Mouse (Mus musculus) adrenal gland, adult 8-10 months (tissue): ENCODE data around the gene Man1b1. TPM values are rescaled to one million over a fixed set of nuclear protein-coding genes. Genes with fewer than 3 reads are reported as not detected.
A peak's percentile ranks its signal among the peaks of the same experiment; 100 is the strongest.

ENCODE experiments used
- DNase-seq: peaks from one replicate; pipeline ENCODE4 v3.0.0; 2022
- total RNA-seq, 4 experiments: library from RNA; stranded (reverse); gene quantifications; 2 replicates each; pipeline ENCODE4 v1.2.4; 2022

Man1b1 gene
- 10 to 100 TPM; 66.5 to 71.9 (median 67.6) TPM for total RNA-seq

GRCm38 (mm10) chr2:25332286-25333160, at the start of gene Man1b1:
Gene Man1b1, plus strand, starts transcription at chr2:25332338.
- DNase-seq: peak; percentile 99

- DNase-seq: no peak
These were observed 46.6 kb upstream of the Man1b1 start for GRCm38 (mm10) chr2:25285551-25285950.

- DNase-seq: no peak
These were observed 45.8 kb upstream of the Man1b1 start for GRCm38 (mm10) chr2:25286314-25286713.

DNA sequence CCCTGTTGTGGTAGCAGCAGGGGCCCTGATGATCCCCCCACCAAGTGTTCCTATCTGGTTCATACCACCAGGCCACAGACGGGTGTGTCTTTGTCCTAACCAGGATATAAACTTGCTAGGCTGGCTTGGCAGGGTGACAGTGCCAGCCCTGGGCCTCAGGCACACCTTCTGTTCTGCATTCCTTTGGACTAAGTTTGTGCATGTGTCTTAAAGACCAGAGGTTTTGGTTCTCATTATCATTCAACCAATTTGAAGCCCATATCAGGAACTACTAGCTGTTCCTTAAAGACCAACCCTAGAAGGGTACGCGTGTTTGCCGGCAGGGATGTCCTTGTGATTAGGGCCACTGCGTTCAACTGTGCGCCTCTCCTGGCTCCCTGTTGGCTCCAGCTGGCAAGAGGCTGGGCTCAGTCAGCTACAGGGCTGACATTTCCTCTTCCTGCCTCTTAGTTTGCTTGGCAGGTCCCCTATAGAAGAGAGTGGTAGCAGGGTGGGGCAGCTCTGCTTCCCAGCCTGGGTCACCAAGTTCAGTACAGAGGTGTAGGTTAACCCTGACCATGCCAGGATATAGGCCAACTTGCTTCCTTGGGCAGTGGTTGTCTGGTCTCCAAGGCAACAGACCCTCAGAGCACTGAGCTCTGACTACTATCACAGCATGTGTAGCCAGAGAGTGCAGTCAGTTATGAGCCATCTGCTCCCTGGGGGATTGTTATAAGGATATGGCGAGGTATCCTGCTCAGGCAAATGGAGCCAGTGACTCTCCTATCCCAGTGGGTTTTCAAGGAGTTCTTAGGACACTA, 45.1 kb upstream of the Man1b1 start:
- no peak for DNase-seq

DNA sequence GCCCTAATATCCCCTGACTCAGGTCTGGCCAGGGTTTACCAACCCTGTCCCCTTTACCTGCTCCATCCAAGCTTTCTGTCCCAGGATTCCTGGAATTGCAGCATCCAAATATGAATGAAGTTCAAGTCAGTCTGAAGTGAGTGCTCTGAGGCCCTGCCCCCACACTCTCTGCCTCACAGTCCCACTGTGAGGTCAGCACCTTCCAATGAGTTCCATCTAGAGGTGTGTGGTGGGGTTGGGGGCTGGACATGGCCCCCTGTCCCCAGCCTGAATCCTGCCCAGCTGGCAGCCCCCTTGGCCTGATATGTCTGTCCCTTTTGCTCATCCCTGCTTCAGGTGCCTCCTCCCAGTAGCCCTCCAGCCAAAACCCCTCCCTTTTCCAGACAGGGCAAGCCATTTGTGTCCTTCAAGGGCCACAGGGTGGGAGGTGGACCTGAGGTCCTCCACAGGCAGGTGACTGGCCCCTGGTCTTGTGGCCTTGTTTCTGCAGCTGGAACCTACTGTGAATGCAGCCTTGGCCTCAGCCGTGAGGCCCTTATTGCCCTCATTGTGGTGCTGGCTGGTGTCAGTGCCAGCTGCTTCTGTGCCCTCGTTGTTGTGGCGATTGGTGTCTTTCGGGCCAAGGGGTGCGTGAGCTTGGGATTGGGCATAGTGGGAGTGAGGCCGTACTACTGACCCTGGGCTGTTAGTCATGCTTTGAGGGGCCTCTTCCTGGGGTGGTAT, 44.0 kb upstream of the Man1b1 start, which contains the start of gene Tmem210:
Tmem210 (plus strand) TSS at position 219 of the 723 bp plus-strand sequence.
- no peak for DNase-seq

DNA sequence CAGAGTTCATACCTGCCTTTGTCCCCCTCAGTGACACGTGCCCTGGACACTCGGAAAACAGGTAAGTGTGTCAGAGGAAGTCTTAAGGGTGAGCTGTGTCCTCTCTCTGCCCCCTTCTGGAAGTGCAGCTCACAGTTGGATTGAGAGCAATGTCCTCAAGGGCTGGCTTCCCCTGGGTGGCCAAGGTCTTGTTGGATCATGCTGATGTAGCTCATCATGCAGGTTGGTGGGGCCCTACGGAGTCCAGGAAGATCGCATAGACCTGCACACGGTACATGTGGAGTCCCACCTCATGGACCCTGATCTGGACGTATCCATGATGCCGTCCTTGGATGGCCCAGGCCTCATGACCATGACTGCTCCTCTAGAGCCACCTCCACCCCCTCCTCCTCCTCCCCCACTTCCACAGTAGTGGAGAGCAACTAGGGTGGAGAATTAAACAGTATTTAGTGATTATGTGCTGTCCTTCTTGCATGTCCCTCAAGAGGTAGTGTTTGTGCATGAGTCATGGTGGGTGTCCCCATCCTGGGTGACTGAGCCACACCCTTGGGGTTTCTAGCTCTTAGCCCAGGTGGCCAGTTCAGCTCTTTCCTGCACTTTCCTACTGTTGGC, 43.3 kb upstream of the Man1b1 start:
- DNase-seq: no peak

DNA sequence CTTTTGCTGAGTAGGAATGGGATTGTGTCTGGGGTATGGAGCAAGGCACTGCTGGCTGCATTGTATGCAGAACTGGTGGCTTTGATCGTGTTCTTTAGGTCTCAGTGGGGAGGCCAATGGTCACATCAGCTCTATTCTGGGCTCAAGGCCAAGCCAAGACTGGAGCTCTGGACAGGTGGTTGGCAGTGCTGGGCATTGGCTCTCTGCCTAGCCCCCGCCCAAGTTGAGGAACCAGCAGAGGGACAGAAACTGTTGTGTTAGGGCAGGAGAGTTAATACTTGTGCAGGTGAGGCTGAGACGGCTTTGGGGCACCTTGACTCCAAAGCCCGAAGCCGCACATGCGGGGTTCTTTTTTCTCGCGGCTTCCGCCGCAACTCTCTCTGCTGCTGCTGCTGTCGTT, 42.5 kb upstream of the Man1b1 start, which contains the start of gene Lrrc26:
Lrrc26 (plus strand) TSS at position 265 of the 400 bp plus-strand sequence.
- DNase-seq: no peak

- DNase-seq: no peak
These were observed 41.9 kb upstream of the Man1b1 start for GRCm38 (mm10) chr2:25290101-25290815.

GRCm38 (mm10) chr2:25290816-25291130, 41.4 kb upstream of the Man1b1 start:
- DNase-seq: no peak

- DNase-seq: no peak
These were observed 40.7 kb upstream of the Man1b1 start for GRCm38 (mm10) chr2:25291184-25292053.

GRCm38 (mm10) chr2:25292054-25292544, 40.0 kb upstream of the Man1b1 start:
- no peak for DNase-seq

GRCm38 (mm10) chr2:25292856-25293255, 39.3 kb upstream of the Man1b1 start:
- no peak for DNase-seq

GRCm38 (mm10) chr2:25293706-25294105, 38.4 kb upstream of the Man1b1 start:
- DNase-seq: no peak

DNA sequence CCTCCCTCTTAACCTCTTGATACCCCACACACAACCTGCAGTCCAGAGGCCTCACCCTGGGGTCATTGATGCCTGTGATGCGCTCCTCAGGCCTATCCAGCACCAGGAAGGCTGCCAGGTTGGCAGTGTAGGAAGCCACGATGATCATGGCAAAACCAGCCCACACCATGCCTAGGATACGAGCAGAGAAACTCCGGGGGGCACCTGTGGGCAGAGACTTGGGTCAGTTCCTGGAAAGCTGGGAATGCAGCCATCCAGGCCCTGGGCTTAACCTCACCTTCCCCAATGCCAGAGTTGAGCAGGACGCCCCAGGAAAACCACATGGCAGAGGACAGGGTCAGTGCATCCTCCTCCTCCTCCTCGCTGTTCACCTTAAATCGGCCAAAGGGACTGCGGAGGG, 35.0 kb upstream of the Man1b1 start:
- DNase-seq: no peak

DNA sequence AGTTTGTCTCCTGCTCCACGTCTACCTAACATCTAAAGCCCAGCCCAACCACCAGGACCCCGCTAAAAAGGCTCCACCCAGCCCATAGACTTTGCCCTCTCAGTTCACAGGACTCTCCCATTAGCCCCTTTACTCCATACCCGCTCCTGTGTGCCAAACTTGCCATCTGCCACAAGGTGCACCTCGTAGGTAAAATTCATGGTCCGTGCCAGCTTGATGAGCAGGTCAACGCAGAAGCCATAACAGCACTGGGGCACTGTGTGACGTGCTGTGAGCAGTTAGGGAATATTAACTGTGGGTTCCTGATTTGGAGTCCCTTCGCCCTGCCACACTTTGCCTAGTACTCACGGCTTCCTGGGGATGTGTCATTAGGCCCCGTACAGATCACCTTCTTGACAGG, 34.1 kb upstream of the Man1b1 start:
- no peak for DNase-seq

DNA sequence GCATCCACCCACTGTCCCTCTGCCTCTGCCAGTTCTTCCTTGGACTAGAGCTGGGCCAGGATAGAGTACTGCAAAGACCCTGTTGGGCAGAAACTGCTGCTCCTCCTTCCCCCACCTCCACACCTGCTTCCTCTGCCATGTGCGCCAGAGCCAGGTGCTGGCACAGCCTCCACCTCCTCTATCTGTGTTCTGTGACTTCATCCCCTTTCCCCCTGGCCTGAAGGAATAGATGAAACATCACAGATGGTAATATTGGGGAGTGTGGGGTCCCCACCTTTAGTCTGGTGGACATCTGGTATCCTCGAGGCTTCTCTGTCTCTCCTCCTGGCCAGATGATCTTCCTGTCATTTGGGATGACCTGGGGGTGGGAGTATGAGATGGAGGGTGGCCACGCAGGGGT, 28.7 kb upstream of the Man1b1 start:
- DNase-seq: no peak

- DNase-seq: no peak
These were observed 28.0 kb upstream of the Man1b1 start for GRCm38 (mm10) chr2:25303931-25304656.

GRCm38 (mm10) chr2:25304657-25305541, 27.2 kb upstream of the Man1b1 start:
- DNase-seq: no peak
